Mouse (Mus musculus) neutrophil, adult 65 days (primary cell): Measurements from ENCODE around the gene Lypd1. TPM values are rescaled to one million over a fixed set of nuclear protein-coding genes. Genes with fewer than 3 reads are reported as not detected.

Source experiments
- total RNA-seq: library from RNA; stranded (reverse); gene quantifications from 2 replicates; pipeline ENCODE4 v1.2.4, GENCODE M21; 2023

Gene Lypd1
- total RNA-seq = not detected in 2 replicates

GRCm38 (mm10) chr1:125912601-125913600, at the start of gene Lypd1:
TSS of gene Lypd1 (minus strand) at chr1:125913101.

Other genes with a start within 250 kb of the Lypd1 start
- not detected in 2 replicates for gene Gpr39, start 236.1 kb downstream of the Lypd1 start, total RNA-seq